Mouse (Mus musculus): ENCODE measurements at regions not wholly inside any gene's neighbourhood (a gene's known extent, or its start where the extent isn't known, plus 50 kb on each side); places are given as distances from the start of the nearest gene placed in this dataset.

GRCm38 (mm10) chrX:150903576-150904224 lies 89.6 kb upstream of the Maged2 start:
- ATAC-seq (ENCODE audit: low read depth) = no peak
- no peak overlapping the region for H3K27ac ChIP-seq (replicated peaks; ENCODE audit: low read depth, low read length)
- no peaks in the 10 kb centered on the region for H3K27me3 ChIP-seq (replicated peaks; ENCODE audit: control insufficient read depth, insufficient read depth, low read length)
- DNase-seq (ENCODE audit: low spot score) = peak; percentile 29
- no peaks in the 10 kb centered on the region for H3K9me3 ChIP-seq (ENCODE audit: control insufficient read depth, low read length)
- H3K4me3 ChIP-seq (ENCODE audit: low read depth, low read length) = no peak overlapping the region
- no peak overlapping the region for H3K9ac ChIP-seq (ENCODE audit: low read depth, low read length)
- WGBS = 70% methylated on average over 6 of the region's 6 CpGs
- no peak overlapping the region for H3K4me2 ChIP-seq (ENCODE audit: low read depth, low read length)
- no peaks in the 10 kb centered on the region for H3K4me1 ChIP-seq (ENCODE audit: control insufficient read depth, insufficient read depth, low read length)
- H3K36me3 ChIP-seq (ENCODE audit: control insufficient read depth, insufficient read depth, low read length) = no peaks in the 10 kb centered on the region

- 73% methylated on average over 5 of the region's 5 CpGs for WGBS
- no peak overlapping the region for H3K4me2 ChIP-seq (ENCODE audit: low read depth, low read length)
- no peaks in the 10 kb centered on the region for H3K36me3 ChIP-seq (ENCODE audit: control insufficient read depth, insufficient read depth, low read length)
- H3K9ac ChIP-seq (ENCODE audit: low read depth, low read length) = no peak overlapping the region
- no peak for DNase-seq (ENCODE audit: low spot score)
- ATAC-seq (ENCODE audit: low read depth) = no peak
- no peaks in the 10 kb centered on the region; the same call in 1 of the 2 replicates for H3K27me3 ChIP-seq (replicated peaks; ENCODE audit: control insufficient read depth, insufficient read depth, low read length)
- no peak overlapping the region for H3K4me3 ChIP-seq (ENCODE audit: low read depth, low read length)
- no peak overlapping the region for H3K27ac ChIP-seq (replicated peaks; ENCODE audit: low read depth, low read length)
- no peaks in the 10 kb centered on the region for H3K9me3 ChIP-seq (ENCODE audit: control insufficient read depth, low read length)
- no peaks in the 10 kb centered on the region for H3K4me1 ChIP-seq (ENCODE audit: control insufficient read depth, insufficient read depth, low read length)
Measured at GRCm38 (mm10) chrX:150902862-150903261, 88.7 kb upstream of the Maged2 start.

All from embryonic facial prominence, embryonic 14.5 days (tissue).